Mouse (Mus musculus) embryonic fibroblast, embryonic 13.5 days (primary cell): ENCODE data around the gene Gm29427. TPM values are rescaled to one million over a fixed set of nuclear protein-coding genes. Genes with fewer than 3 reads are reported as not detected.

ENCODE experiments used
- H3K27ac ChIP-seq: 2 replicates; pipeline ENCODE4 v1.5.1; 2012; ENCODE audit warnings: low read length, control low read depth, inconsistent platforms; ENCODE audit not compliant: insufficient read depth
- H3K4me1 ChIP-seq: 2 replicates; pipeline ENCODE4 v1.6.1; 2011; ENCODE audit warnings: low read length; ENCODE audit not compliant: control insufficient read depth, insufficient read depth
- H3K4me3 ChIP-seq: 2 replicates; pipeline ENCODE4 v1.5.1; 2011; ENCODE audit warnings: mild to moderate bottlenecking, control low read depth, low read length; ENCODE audit not compliant: insufficient read depth
- CTCF ChIP-seq: IDR thresholded peaks from 2 replicates; pipeline ENCODE4 v1.5.1; 2011; ENCODE audit warnings: mild to moderate bottlenecking, control low read depth, low read length, moderate library complexity, borderline replicate concordance; ENCODE audit not compliant: insufficient read depth
- POLR2A ChIP-seq: IDR thresholded peaks from 2 replicates; pipeline ENCODE4 v1.6.1; 2011; ENCODE audit warnings: low read depth, mild to moderate bottlenecking, control low read depth, low read length, moderate library complexity
- polyA plus RNA-seq: library from polyadenylated mRNA; stranded (reverse); fragments of >200 nt; gene quantifications from 2 replicates; pipeline ENCODE4 v1.2.4, GENCODE M21; 2011; ENCODE audit warnings: low read depth; ENCODE audit not compliant: missing spikeins, insufficient read length

The Gm29427 gene
- polyA plus RNA-seq, 1 experiment = not detected

DNA sequence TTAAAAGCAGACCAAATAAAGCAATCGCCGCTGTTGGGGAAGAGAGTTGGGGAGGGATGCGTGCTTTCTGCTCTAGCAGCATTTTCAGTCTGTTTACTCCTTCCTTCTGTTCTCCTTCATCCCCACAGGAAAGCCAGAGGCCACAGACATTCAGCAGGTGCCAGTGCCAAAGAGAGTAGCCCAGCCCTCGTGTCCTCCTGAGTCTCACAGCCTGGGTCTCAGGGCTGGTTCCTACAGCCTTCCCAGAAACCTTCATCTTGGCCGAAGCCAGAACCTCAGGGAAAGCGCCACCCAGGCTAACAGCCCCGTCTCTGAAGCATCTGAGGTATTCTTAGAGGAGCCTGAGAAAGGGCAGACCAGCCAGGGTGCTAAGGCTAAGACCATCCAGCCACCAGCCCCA lies 26.6 kb upstream of the Gm29427 start:
- H3K27ac ChIP-seq = no peak overlapping the region
- H3K4me1 ChIP-seq = peaks cover 13% of the 10 kb centered on the region; the same call in 1 of the 2 replicates
- no peak for TF ChIP-seq POLR2A
- H3K4me3 ChIP-seq = no peak overlapping the region

DNA sequence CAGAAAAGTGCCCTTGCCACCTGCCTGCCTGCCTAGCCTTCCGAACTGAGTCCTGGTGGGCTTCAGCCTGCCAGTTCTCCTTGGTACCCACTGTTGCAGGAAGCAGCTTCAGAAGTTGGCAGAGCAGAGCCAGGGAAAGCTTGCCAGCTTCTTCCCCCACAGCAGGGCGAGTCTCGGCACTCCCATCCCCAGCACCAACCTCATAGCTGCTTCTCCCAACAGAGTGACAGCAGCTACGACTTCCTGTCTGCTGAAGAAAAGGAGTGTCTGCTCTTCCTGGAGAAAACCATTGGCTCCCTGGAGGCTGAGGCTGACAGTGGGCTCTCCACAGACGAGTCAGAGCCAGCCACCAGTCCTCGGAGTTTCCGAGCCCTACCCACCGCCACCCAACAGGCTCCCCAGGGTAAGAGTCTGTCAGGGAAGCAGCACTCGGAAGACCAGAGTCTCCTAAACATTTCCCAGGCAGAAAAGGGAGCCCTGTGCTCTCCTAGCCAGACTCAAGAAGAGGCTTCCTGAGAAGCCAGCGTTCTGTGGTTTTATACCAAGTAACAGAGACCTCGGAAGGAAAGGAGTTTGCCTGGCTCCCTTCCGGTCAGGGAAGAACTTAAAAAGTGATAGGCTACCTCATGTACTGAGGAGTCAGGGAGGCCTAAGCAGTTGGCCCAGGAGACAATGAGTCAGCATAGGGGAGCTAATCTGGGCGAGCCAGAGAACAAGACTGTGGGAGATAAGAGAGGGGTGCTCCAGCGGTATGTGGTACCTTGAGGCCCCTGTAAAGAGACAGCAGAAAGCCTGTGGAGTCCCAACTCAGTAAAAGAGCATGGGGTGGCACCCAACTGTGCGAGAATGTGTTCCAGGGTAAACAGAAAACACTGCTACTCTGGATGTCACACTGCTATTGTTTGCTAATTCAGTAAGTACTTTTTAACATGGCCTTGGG lies 25.5 kb upstream of the Gm29427 start:
- Histone ChIP-seq H3K27ac (no peak overlapping the region), H3K4me1 (peaks cover 8% of the 10 kb centered on the region; the same call in 1 of the 2 replicates), H3K4me3 (no peak overlapping the region)
- TF ChIP-seq CTCF = no peak
- no peak for TF ChIP-seq POLR2A

DNA sequence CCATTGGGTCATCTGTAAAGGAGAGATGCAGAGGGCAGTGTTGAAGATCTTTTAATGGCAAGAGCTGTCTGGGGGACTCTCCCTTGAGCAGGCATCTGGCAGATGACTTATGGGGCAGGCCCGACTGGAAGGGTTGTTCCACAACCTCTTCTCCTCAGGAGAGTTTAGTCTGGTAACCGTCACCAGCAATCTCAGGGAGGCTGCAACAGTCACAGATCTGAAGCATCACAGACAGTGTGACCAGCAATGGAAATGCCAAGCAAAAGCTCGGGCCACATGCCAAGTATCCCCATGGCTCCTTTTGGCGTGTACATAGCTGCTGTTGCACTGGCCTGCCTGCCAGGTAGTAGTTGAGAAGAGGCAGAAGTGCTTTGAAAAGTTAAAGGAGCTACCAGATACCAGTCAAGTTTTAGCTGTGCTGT lies 24.6 kb upstream of the Gm29427 start:
- no peak for TF ChIP-seq POLR2A
- no peak for TF ChIP-seq CTCF
- H3K4me3 ChIP-seq = no peak overlapping the region
- no peak overlapping the region for H3K27ac ChIP-seq
- peaks cover 12% of the 10 kb centered on the region for H3K4me1 ChIP-seq

DNA sequence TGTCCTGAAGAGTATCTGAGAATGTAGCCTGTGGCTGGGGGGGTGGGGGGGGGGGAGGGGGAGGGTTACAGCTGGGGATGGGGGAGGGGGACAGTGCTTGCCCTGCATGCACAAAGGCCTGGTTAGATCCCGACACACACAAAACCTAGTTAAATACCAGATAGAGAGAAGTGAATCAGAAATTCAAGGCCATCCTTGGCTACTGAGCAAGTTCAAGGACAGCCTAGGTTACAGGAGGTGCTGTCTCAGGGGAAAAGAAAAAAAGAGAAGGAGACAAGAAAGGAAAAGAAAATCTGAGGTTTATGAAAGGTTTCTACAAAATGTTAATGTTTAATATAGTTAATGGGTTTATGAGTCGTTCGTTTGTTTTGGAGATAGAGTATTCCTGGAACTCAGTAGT lies 24.0 kb upstream of the Gm29427 start:
- Histone ChIP-seq H3K4me3 (no peak overlapping the region), H3K4me1 (peaks cover 16% of the 10 kb centered on the region), H3K27ac (no peak overlapping the region)
- TF ChIP-seq CTCF (no peak), POLR2A (no peak)

DNA sequence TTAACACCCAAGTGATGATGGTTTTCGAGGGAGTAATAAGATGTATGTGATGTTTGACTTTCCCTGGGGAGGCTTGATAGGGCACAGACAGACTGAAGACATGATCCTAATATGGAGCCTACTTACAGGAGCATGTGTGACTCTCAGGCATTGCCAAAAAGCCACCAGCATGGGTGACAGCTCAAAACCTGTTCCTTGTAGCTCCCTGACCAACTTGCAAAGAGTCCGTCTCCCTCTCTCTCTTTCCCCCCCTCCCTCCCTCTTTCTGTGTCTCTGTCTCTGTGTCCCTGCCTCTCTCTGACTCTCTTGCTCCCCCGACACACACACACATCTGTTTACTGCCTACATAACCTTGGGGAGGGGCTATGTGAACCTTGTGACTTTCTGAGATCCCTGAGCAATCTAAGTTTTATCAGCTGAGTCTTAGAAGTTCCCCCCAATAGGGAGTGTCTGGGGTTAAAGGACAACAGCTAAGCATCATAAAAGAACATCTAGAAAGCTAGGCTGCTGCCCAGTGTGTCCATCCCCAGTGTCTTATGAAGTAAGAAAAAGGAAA lies 23.0 kb upstream of the Gm29427 start:
- Histone ChIP-seq H3K4me3 (no peak overlapping the region), H3K27ac (no peak overlapping the region), H3K4me1 (peaks cover 21% of the 10 kb centered on the region)
- no peak for TF ChIP-seq POLR2A
- no peak for TF ChIP-seq CTCF

DNA sequence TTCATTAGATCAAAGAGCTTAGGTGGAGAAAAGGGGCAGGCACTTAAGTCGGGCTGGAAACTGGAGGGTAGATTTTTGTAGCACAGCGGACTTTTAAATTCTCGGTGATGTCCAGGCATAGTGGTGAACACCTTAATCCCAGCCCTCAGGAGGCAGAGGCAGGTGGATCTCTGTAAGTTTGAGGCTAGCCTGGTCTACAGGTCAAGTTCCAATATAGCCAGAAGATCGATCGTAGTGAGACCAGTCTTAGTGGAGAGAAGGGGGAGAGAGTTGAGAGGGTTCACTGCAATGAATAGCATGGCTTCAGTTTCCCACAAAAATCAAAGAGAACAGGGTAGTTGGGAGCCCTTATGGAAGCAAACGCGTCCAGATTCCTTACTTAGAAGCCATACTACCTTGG lies 22.3 kb upstream of the Gm29427 start:
- TF ChIP-seq CTCF = no peak
- TF ChIP-seq POLR2A = no peak
- no peak overlapping the region for H3K4me3 ChIP-seq
- peaks cover 21% of the 10 kb centered on the region for H3K4me1 ChIP-seq
- no peak overlapping the region for H3K27ac ChIP-seq

DNA sequence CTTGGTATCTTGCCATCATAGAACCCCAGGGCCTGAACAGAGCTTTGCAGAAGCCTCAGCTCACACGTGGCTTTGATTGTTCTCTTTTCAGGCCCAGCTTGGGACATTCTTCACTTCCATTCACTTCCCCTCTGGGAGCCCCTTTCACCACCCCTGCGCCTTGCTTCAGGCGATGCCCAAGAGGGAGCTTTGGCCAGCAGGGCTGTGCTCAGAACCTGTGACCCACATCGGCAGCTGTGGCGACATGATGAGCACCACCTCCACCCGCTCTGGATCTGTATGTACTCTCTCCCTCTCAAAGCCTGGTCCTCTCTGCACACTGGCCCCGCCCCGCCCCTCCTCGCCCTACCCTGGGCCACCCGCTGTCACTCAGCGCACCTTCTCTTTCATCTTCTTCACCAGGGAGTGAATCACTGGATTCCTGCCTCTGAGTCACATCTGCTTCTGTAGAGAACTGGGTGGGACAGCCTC lies 21.8 kb upstream of the Gm29427 start:
- TF ChIP-seq POLR2A = no peak
- TF ChIP-seq CTCF = no peak
- Histone ChIP-seq H3K4me3 (no peak overlapping the region), H3K27ac (no peak overlapping the region), H3K4me1 (peaks cover 21% of the 10 kb centered on the region)

DNA sequence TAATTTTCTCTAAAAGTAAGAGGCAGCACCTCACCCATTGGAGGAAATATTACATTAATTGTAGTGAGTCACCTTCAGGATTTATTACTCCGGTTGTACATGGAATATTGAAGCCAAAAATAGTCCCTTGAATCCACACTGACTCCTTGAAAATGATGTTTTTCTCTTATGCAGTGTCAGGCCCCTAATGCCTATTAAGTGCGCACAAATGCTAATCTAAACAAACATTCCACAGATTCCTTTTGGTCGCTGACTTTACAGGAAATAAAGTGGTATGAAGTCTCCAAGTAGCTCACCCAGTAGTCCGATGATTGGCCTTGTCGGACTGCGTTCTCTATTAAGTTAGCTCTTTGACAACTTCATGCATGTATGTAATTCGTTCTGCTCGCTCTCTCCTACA lies 19.3 kb upstream of the Gm29427 start:
- H3K4me1 ChIP-seq = peaks cover 13% of the 10 kb centered on the region
- peak overlapping the region; percentile 63 for H3K27ac ChIP-seq
- no peak for TF ChIP-seq CTCF
- no peak for TF ChIP-seq POLR2A
- H3K4me3 ChIP-seq = no peak overlapping the region

DNA sequence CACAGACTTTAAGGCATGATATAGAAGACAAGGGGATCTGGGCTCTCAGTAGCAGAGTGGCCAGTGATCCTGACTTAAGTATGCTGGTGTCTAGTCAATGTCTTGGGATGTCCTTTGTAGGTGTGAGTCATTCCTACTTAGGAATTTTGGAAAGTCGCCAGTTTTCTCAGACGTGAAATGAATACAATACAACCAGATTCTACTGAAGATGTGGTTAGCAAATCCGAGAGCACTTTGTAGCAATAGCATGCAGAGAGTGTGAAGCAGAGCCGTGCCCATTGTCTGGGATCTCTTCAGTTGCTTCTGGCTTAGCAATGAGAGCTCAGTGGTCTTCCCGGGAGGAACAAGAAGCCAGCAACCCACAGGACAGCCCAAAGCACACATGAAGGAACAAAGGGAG lies 18.9 kb upstream of the Gm29427 start:
- peak overlapping the region; percentile 63 for H3K27ac ChIP-seq
- H3K4me1 ChIP-seq = peaks cover 13% of the 10 kb centered on the region
- no peak for TF ChIP-seq CTCF
- no peak for TF ChIP-seq POLR2A
- no peak overlapping the region for H3K4me3 ChIP-seq

DNA sequence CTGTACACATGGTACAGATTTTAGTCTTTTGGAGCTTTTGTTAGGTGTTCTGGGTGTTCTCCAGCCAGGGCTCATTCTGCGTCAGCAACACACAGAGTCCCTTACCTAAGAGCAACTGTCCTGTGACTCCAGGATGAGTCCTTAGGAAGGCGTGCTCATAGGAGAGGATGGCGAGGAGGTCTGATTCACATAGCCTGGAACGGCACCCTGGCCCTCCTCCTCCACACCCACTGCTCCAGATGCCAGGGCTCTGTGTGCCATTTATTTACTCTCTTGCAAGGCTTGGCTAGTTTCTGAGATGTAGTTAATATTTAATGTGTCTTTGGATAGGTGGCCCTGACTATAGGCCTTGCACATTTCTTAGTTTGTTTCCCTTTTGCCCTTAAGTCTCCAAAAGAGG lies 18.1 kb upstream of the Gm29427 start:
- TF ChIP-seq POLR2A = no peak
- TF ChIP-seq CTCF = no peak
- no peak overlapping the region for H3K4me3 ChIP-seq
- no peak overlapping the region for H3K27ac ChIP-seq
- H3K4me1 ChIP-seq = peaks cover 13% of the 10 kb centered on the region
